Mouse (Mus musculus): Measurements from ENCODE around the gene Tnfaip8l3. TPM values are rescaled to one million over a fixed set of nuclear protein-coding genes. Genes with fewer than 3 reads are reported as not detected.
A peak's percentile ranks its signal among the peaks of the same experiment; 100 is the strongest.
"Not testable (repeated sequence)": the region's sequence is repeated elsewhere in the genome, so short reads cannot be mapped to it uniquely, and the experiment has no call there.

The Tnfaip8l3 gene
- polyA plus RNA-seq, 1 experiment: 0.44 TPM

GRCm38 (mm10) chr9:54048978-54049377 is 19.2 kb downstream of the Tnfaip8l3 start:
- Histone ChIP-seq H3K27me3 (ENCODE audit: control insufficient read depth, insufficient read depth, low read length) (no peaks in the 10 kb centered on the region), H3K4me1 (ENCODE audit: control insufficient read depth, insufficient read depth, low read length) (no peaks in the 10 kb centered on the region), H3K4me3 (replicated peaks; ENCODE audit: insufficient read depth, low read depth, low read length) (no peak overlapping the region), H3K27ac (ENCODE audit: insufficient read depth, low read length) (no peak overlapping the region)
- no peak for TF ChIP-seq CTCF (IDR thresholded peaks at IDR 0.05; ENCODE audit: borderline replicate concordance, insufficient read depth, low read depth, low read length)
- no peak for TF ChIP-seq POLR2A (IDR thresholded peaks at IDR 0.05; ENCODE audit: borderline replicate concordance, insufficient read depth, low read length)
- DNase-seq: no peak
- WGBS: 24% methylated on average over 5 of the region's 5 CpGs

- Histone ChIP-seq H3K27ac (ENCODE audit: insufficient read depth, low read length) (no peak overlapping the region), H3K4me1 (ENCODE audit: control insufficient read depth, insufficient read depth, low read length) (no peaks in the 10 kb centered on the region), H3K27me3 (ENCODE audit: control insufficient read depth, insufficient read depth, low read length) (no peaks in the 10 kb centered on the region), H3K4me3 (replicated peaks; ENCODE audit: insufficient read depth, low read depth, low read length) (no peak overlapping the region)
- no peak for DNase-seq
- 54% methylated on average over 5 of the region's 5 CpGs for WGBS
- TF ChIP-seq CTCF (IDR thresholded peaks at IDR 0.05; ENCODE audit: borderline replicate concordance, insufficient read depth, low read depth, low read length): no peak
- no peak for TF ChIP-seq POLR2A (IDR thresholded peaks at IDR 0.05; ENCODE audit: borderline replicate concordance, insufficient read depth, low read length)
Observed at GRCm38 (mm10) chr9:54043067-54043466, 25.1 kb downstream of the Tnfaip8l3 start.

- Histone ChIP-seq H3K4me3 (replicated peaks; ENCODE audit: insufficient read depth, low read depth, low read length) (no peak overlapping the region), H3K27ac (ENCODE audit: insufficient read depth, low read length) (no peak overlapping the region), H3K4me1 (ENCODE audit: control insufficient read depth, insufficient read depth, low read length) (no peaks in the 10 kb centered on the region), H3K27me3 (ENCODE audit: control insufficient read depth, insufficient read depth, low read length) (no peaks in the 10 kb centered on the region)
- 11% methylated on average over 9 of the region's 9 CpGs for WGBS
- no peak for TF ChIP-seq POLR2A (IDR thresholded peaks at IDR 0.05; ENCODE audit: borderline replicate concordance, insufficient read depth, low read length)
- TF ChIP-seq CTCF (IDR thresholded peaks at IDR 0.05; ENCODE audit: borderline replicate concordance, insufficient read depth, low read depth, low read length): no peak
- peak; percentile 10 to 42 for DNase-seq
Observed at GRCm38 (mm10) chr9:54037717-54038116, 30.5 kb downstream of the Tnfaip8l3 start.

- TF ChIP-seq POLR2A (IDR thresholded peaks at IDR 0.05; ENCODE audit: borderline replicate concordance, insufficient read depth, low read length) (no peak), CTCF (IDR thresholded peaks at IDR 0.05; ENCODE audit: borderline replicate concordance, insufficient read depth, low read depth, low read length) (no peak)
- no peaks in the 10 kb centered on the region for H3K4me1 ChIP-seq (ENCODE audit: control insufficient read depth, insufficient read depth, low read length)
- H3K27me3 ChIP-seq (ENCODE audit: control insufficient read depth, insufficient read depth, low read length): no peaks in the 10 kb centered on the region; the same call in 1 of the 2 replicates
- no peak for DNase-seq
- H3K4me3 ChIP-seq (replicated peaks; ENCODE audit: insufficient read depth, low read depth, low read length): no peak overlapping the region
- H3K27ac ChIP-seq (ENCODE audit: insufficient read depth, low read length): no peak overlapping the region
- WGBS: 71% methylated on average over 5 of the region's 5 CpGs
Observed at GRCm38 (mm10) chr9:54034691-54035090, 33.5 kb downstream of the Tnfaip8l3 start.

- H3K27me3 ChIP-seq (ENCODE audit: control insufficient read depth, insufficient read depth, low read length): no peaks in the 10 kb centered on the region
Observed at GRCm38 (mm10) chr9:54022795-54023194, 45.4 kb downstream of the Tnfaip8l3 start.

GRCm38 (mm10) chr9:53994528-53994927 is 73.7 kb downstream of the Tnfaip8l3 start:
- DNase-seq: no peak
- Histone ChIP-seq H3K4me1 (ENCODE audit: control insufficient read depth, insufficient read depth, low read length) (no peaks in the 10 kb centered on the region), H3K27me3 (ENCODE audit: control insufficient read depth, insufficient read depth, low read length) (no peaks in the 10 kb centered on the region), H3K27ac (ENCODE audit: insufficient read depth, low read length) (no peak overlapping the region), H3K4me3 (replicated peaks; ENCODE audit: insufficient read depth, low read depth, low read length) (no peak overlapping the region)
- no peak for TF ChIP-seq CTCF (IDR thresholded peaks at IDR 0.05; ENCODE audit: borderline replicate concordance, insufficient read depth, low read depth, low read length)
- TF ChIP-seq POLR2A (IDR thresholded peaks at IDR 0.05; ENCODE audit: borderline replicate concordance, insufficient read depth, low read length): no peak
- 63% methylated on average over 1 of the region's 1 CpGs for WGBS

More at GRCm38 (mm10) chr9:54022795-54023194, 45.4 kb downstream of the Tnfaip8l3 start:
- DNase-seq: no peak
- no peak overlapping the region for H3K4me3 ChIP-seq (replicated peaks; ENCODE audit: insufficient read depth, low read depth, low read length)
- H3K27ac ChIP-seq (ENCODE audit: insufficient read depth, low read length): no peak overlapping the region
- H3K4me1 ChIP-seq (ENCODE audit: control insufficient read depth, insufficient read depth, low read length): no peaks in the 10 kb centered on the region
- no peak for TF ChIP-seq CTCF (IDR thresholded peaks at IDR 0.05; ENCODE audit: borderline replicate concordance, insufficient read depth, low read depth, low read length)
- no peak for TF ChIP-seq POLR2A (IDR thresholded peaks at IDR 0.05; ENCODE audit: borderline replicate concordance, insufficient read depth, low read length)
- WGBS: 60% methylated on average over 3 of the region's 3 CpGs

- H3K27ac ChIP-seq (ENCODE audit: insufficient read depth, low read length); H3K27me3 ChIP-seq (ENCODE audit: control insufficient read depth, insufficient read depth, low read length); DNase-seq; H3K4me3 ChIP-seq (replicated peaks; ENCODE audit: insufficient read depth, low read depth, low read length); H3K4me1 ChIP-seq (ENCODE audit: control insufficient read depth, insufficient read depth, low read length): not testable (repeated sequence)
Observed at GRCm38 (mm10) chr9:53992567-53992966, 75.6 kb downstream of the Tnfaip8l3 start.

GRCm38 (mm10) chr9:53990921-53991320 is 77.3 kb downstream of the Tnfaip8l3 start:
- Histone ChIP-seq H3K27ac (ENCODE audit: insufficient read depth, low read length) (no peak overlapping the region), H3K4me3 (replicated peaks; ENCODE audit: insufficient read depth, low read depth, low read length) (no peak overlapping the region), H3K4me1 (ENCODE audit: control insufficient read depth, insufficient read depth, low read length) (no peaks in the 10 kb centered on the region), H3K27me3 (ENCODE audit: control insufficient read depth, insufficient read depth, low read length) (no peaks in the 10 kb centered on the region)
- no peak for TF ChIP-seq POLR2A (IDR thresholded peaks at IDR 0.05; ENCODE audit: borderline replicate concordance, insufficient read depth, low read length)
- peak; percentile 88 for TF ChIP-seq CTCF (IDR thresholded peaks at IDR 0.05; ENCODE audit: borderline replicate concordance, insufficient read depth, low read depth, low read length)
- under 1% methylated on average over 3 of the region's 3 CpGs for WGBS
- DNase-seq: peak in 1 of 2 experiments; percentile 36

Data from cerebellum, adult 2 months (tissue).